Mouse (Mus musculus): ENCODE data around the gene Spcs1. TPM values are rescaled to one million over a fixed set of nuclear protein-coding genes. Genes with fewer than 3 reads are reported as not detected.

The Spcs1 gene
- total and polyA plus RNA-seq, 3 experiments: 150 to 344 (median 181) TPM

DNA sequence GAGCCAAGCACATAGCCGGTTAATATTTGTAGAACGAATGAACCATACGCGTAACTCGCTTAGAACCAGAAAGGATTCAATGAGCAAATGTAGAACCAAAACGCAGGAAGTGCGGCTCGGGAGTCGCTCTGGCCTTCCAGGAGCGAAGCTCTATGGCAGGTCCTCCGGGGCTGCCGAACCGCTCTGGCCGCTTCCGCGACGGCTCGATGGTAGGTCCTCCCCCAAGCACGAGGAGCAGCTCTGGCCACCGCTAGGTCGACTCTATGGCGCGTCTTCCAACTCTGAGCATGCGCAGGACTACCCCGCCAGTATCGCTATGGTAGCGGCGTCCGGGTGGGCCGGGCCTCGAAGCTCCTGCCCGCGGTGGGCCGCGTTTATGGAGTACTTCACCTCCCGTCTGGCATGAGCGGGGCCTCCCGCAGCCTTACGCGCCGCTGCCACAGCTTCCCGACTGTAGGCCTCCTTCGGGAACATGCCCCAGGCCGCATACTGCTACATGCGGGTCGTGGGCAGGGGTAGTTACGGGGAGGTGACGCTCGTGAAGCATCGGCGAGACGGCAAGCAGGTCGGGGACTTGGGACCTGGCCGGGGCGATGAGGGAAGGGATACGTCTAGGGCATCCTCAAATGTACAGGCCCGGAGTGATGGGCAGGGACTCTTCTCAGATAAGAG is 50.2 kb downstream of the Spcs1 start, which contains the start of gene Nek4 (continued):
- 0 out of 2 replicates have a peak, but pooled peaks have one; percentile 19 for TF ChIP-seq ZNF384 (IDR thresholded peaks at IDR 0.05; ENCODE audit: low read depth, low read length)
- peak; percentile 75 for TF ChIP-seq IRF4 (IDR thresholded peaks at IDR 0.05; ENCODE audit: low read depth, low read length)
- peak; percentile 75 for TF ChIP-seq NELFE (IDR thresholded peaks at IDR 0.05; ENCODE audit: low read depth, low read length)
- peak; percentile 91 for TF ChIP-seq TBP (conservative IDR thresholded peaks at IDR 0.05; ENCODE audit: low read depth, low read length)
- peak; percentile 76 for TF ChIP-seq MEF2A (IDR thresholded peaks at IDR 0.05; ENCODE audit: borderline replicate concordance, low read depth, low read length)
- TF ChIP-seq POLR2A (IDR thresholded peaks at IDR 0.05; ENCODE audit: low read depth, low read length): peak; percentile 88
- TF ChIP-seq E2F4 (IDR thresholded peaks at IDR 0.05; ENCODE audit: insufficient replicate concordance, low read depth, low read length): no peak; the same call in 1 of the 2 replicates
- no peak for TF ChIP-seq CTCF (conservative IDR thresholded peaks at IDR 0.05 in 1 of 2, IDR thresholded peaks at IDR 0.05 in 1 of 2; ENCODE audit: low read depth in 2 of 2, low read length in 2 of 2)
- no peak for TF ChIP-seq ZKSCAN1 (IDR thresholded peaks at IDR 0.05; ENCODE audit: borderline replicate concordance, low read depth, low read length)
- TF ChIP-seq JUND (conservative IDR thresholded peaks at IDR 0.05; ENCODE audit: low read depth, low read length): no peak
- no peak for TF ChIP-seq EP300 (IDR thresholded peaks at IDR 0.05; ENCODE audit: low read length)
- TF ChIP-seq KAT2A (IDR thresholded peaks at IDR 0.05; ENCODE audit: insufficient replicate concordance, low read length): peak; percentile 79; the same call in 1 of the 2 replicates
- TF ChIP-seq MYC (IDR thresholded peaks at IDR 0.05; ENCODE audit: low read depth, low read length): peak; percentile 93
- TF ChIP-seq ELF1 (IDR thresholded peaks at IDR 0.05; ENCODE audit: low read depth, low read length): peak; percentile 94
- TF ChIP-seq ETS1 (conservative IDR thresholded peaks at IDR 0.05; ENCODE audit: low read depth, low read length): peak; percentile 49
- no peak for TF ChIP-seq PAX5 (IDR thresholded peaks at IDR 0.05; ENCODE audit: low read length)

DNA sequence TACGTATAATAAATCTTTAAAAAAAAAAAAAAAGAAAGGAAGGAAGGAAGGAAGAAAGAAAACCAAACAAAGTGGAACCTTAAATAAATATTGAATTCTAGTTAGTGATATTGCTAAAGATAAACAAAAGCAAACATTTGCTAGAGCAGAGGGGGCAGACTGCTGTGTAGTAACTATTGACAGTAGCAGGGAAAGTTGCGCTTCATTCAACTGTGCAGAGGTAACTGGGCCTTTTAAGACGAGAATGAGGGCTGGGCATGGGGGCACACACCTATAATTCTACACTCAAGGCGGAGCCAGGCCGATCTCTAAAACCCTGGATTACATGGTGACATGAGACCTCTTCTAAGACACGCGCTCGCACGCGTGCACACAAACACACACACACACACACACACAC is 51.5 kb downstream of the Spcs1 start:
- H3K9me3 ChIP-seq (replicated peaks; ENCODE audit: low read length): no peaks in the 10 kb centered on the region
- no peak for DNase-seq (ENCODE audit: extremely low read depth)
- H3K79me2 ChIP-seq (replicated peaks; ENCODE audit: control insufficient read depth, extremely low read depth, insufficient read depth, poor library complexity, severe bottlenecking): no peaks in the 10 kb centered on the region; the same call in 1 of the 2 replicates
- H3K27me3 ChIP-seq (replicated peaks): no peaks in the 10 kb centered on the region
- H3K4me3 ChIP-seq (replicated peaks in 1 of 3; ENCODE audit: low read depth in 2 of 3, low read length in 2 of 3, poor library complexity in 1 of 3): no peak overlapping the region
- dilution Hi-C loops (cut with MboI; ENCODE audit: extremely low pct_ligation_motif_present, extremely low pct_unique_long_range_greater_than_20kb, low sequenced_read_pairs) (no loop called here), in situ Hi-C loops (cut with MboI; ENCODE audit: low pct_ligation_motif_present, low pct_unique_long_range_greater_than_20kb, low sequenced_read_pairs) (no loop called here)
- peaks cover 11 to 32% of the 10 kb centered on the region in 2 experiments; a peak in 3 of 4 replicates for H3K4me1 ChIP-seq (ENCODE audit: control insufficient read depth in 1 of 2, insufficient read depth in 2 of 2)
- no peak overlapping the region for H3K9ac ChIP-seq (ENCODE audit: insufficient read depth, low read depth)
- no peak overlapping the region for H3K27ac ChIP-seq (ENCODE audit: insufficient read depth, low read depth)
- no peak for TF ChIP-seq EP300 (IDR thresholded peaks at IDR 0.05; ENCODE audit: low read length)
- TF ChIP-seq ZNF384 (IDR thresholded peaks at IDR 0.05; ENCODE audit: low read depth, low read length): peak; percentile 41
- H3K4me2 ChIP-seq (ENCODE audit: insufficient read depth, low read depth, poor library complexity, severe bottlenecking): no peak overlapping the region
- peaks cover 8 to 14% of the 10 kb centered on the region in 2 experiments for H3K36me3 ChIP-seq (replicated peaks in 1 of 2; ENCODE audit: control insufficient read depth in 1 of 2, insufficient read depth in 1 of 2, low read length in 1 of 2)

Other genes with a start within 250 kb of the Spcs1 start
- 15.7 and 19.4 TPM in 2 replicates for gene Tmem110, start 176.1 kb downstream of the Spcs1 start, total RNA-seq (2012; rRNA removed)
- 10.3 and 10.4 TPM in 2 replicates for gene Tmem110, start 176.1 kb downstream of the Spcs1 start, total RNA-seq (2014; rRNA removed)
- 25.1 and 26.2 TPM in 2 replicates for gene Tmem110, start 176.1 kb downstream of the Spcs1 start, polyA plus RNA-seq (2012; ENCODE audit: insufficient read length, low read depth)
- gene Mustn1, start 122.5 kb downstream of the Spcs1 start, total RNA-seq (2012; rRNA removed): 0.29 and 0.30 TPM in 2 replicates
- 0.19 TPM in 1 of 2 replicates, not detected in the other for gene Mustn1, start 122.5 kb downstream of the Spcs1 start, total RNA-seq (2014; rRNA removed)
- gene Mustn1, start 122.5 kb downstream of the Spcs1 start, polyA plus RNA-seq (2012; ENCODE audit: insufficient read length, low read depth): 0.33 and 0.44 TPM in 2 replicates
- gene Itih4, start 115.2 kb downstream of the Spcs1 start, total RNA-seq (2012; rRNA removed): not detected in 2 replicates
- not detected in 2 replicates for gene Itih4, start 115.2 kb downstream of the Spcs1 start, total RNA-seq (2014; rRNA removed)
- not detected in 2 replicates for gene Itih4, start 115.2 kb downstream of the Spcs1 start, polyA plus RNA-seq (2012; ENCODE audit: insufficient read length, low read depth)
- not detected in 2 replicates for gene Itih3, start 77.9 kb downstream of the Spcs1 start, total RNA-seq (2012; rRNA removed)
- not detected in 2 replicates for gene Itih3, start 77.9 kb downstream of the Spcs1 start, total RNA-seq (2014; rRNA removed)
- not detected in 2 replicates for gene Itih3, start 77.9 kb downstream of the Spcs1 start, polyA plus RNA-seq (2012; ENCODE audit: insufficient read length, low read depth)
- gene Itih1, start 58.4 kb downstream of the Spcs1 start, total RNA-seq (2012; rRNA removed): 0.04 TPM in 1 of 2 replicates, not detected in the other
- gene Itih1, start 58.4 kb downstream of the Spcs1 start, total RNA-seq (2014; rRNA removed): not detected in 2 replicates
- gene Itih1, start 58.4 kb downstream of the Spcs1 start, polyA plus RNA-seq (2012; ENCODE audit: insufficient read length, low read depth): not detected in 2 replicates
- gene Nek4, start 50.3 kb downstream of the Spcs1 start, total RNA-seq (2012; rRNA removed): 15.5 and 17.4 TPM in 2 replicates
- 17.1 and 17.5 TPM in 2 replicates for gene Nek4, start 50.3 kb downstream of the Spcs1 start, total RNA-seq (2014; rRNA removed)
- 17.6 and 18.3 TPM in 2 replicates for gene Nek4, start 50.3 kb downstream of the Spcs1 start, polyA plus RNA-seq (2012; ENCODE audit: insufficient read length, low read depth)
- gene Glt8d1, start 272 bp downstream of the Spcs1 start, total RNA-seq (2012; rRNA removed): 12.6 and 13.8 TPM in 2 replicates
- 22.5 and 24.9 TPM in 2 replicates for gene Glt8d1, start 272 bp downstream of the Spcs1 start, total RNA-seq (2014; rRNA removed)
- gene Glt8d1, start 272 bp downstream of the Spcs1 start, polyA plus RNA-seq (2012; ENCODE audit: insufficient read length, low read depth): 11.1 and 11.7 TPM in 2 replicates
- 20.4 and 25.6 TPM in 2 replicates for gene Pbrm1, start 17.5 kb upstream of the Spcs1 start, total RNA-seq (2012; rRNA removed)
- 22.6 and 24.6 TPM in 2 replicates for gene Pbrm1, start 17.5 kb upstream of the Spcs1 start, total RNA-seq (2014; rRNA removed)
- gene Pbrm1, start 17.5 kb upstream of the Spcs1 start, polyA plus RNA-seq (2012; ENCODE audit: insufficient read length, low read depth): 22.5 and 28.8 TPM in 2 replicates
- 136 and 207 TPM in 2 replicates for gene Gnl3, start 17.5 kb upstream of the Spcs1 start, total RNA-seq (2012; rRNA removed)
- 321 and 385 TPM in 2 replicates for gene Gnl3, start 17.5 kb upstream of the Spcs1 start, total RNA-seq (2014; rRNA removed)
- gene Gnl3, start 17.5 kb upstream of the Spcs1 start, polyA plus RNA-seq (2012; ENCODE audit: insufficient read length, low read depth): 364 and 365 TPM in 2 replicates
- 38.0 and 45.8 TPM in 2 replicates for gene Smim4, start 127.3 kb upstream of the Spcs1 start, total RNA-seq (2012; rRNA removed)
- 13.5 and 19.1 TPM in 2 replicates for gene Smim4, start 127.3 kb upstream of the Spcs1 start, total RNA-seq (2014; rRNA removed)
- 24.0 and 26.1 TPM in 2 replicates for gene Smim4, start 127.3 kb upstream of the Spcs1 start, polyA plus RNA-seq (2012; ENCODE audit: insufficient read length, low read depth)
- gene Nt5dc2, start 129.4 kb upstream of the Spcs1 start, total RNA-seq (2012; rRNA removed): 41.6 and 52.5 TPM in 2 replicates
- gene Nt5dc2, start 129.4 kb upstream of the Spcs1 start, total RNA-seq (2014; rRNA removed): 2.9 and 4.0 TPM in 2 replicates
- gene Nt5dc2, start 129.4 kb upstream of the Spcs1 start, polyA plus RNA-seq (2012; ENCODE audit: insufficient read length, low read depth): 3.3 and 5.7 TPM in 2 replicates
- 3.9 and 4.4 TPM in 2 replicates for gene Stab1, start 167.0 kb upstream of the Spcs1 start, total RNA-seq (2012; rRNA removed)
- gene Stab1, start 167.0 kb upstream of the Spcs1 start, total RNA-seq (2014; rRNA removed): 4.6 and 5.8 TPM in 2 replicates
- gene Stab1, start 167.0 kb upstream of the Spcs1 start, polyA plus RNA-seq (2012; ENCODE audit: insufficient read length, low read depth): 11.2 TPM in 2 replicates
- gene Tnnc1, start 206.6 kb upstream of the Spcs1 start, total RNA-seq (2012; rRNA removed): 0.25 and 0.29 TPM in 2 replicates
- 0.63 and 0.86 TPM in 2 replicates for gene Tnnc1, start 206.6 kb upstream of the Spcs1 start, total RNA-seq (2014; rRNA removed)
- gene Tnnc1, start 206.6 kb upstream of the Spcs1 start, polyA plus RNA-seq (2012; ENCODE audit: insufficient read length, low read depth): 0.66 and 1.0 TPM in 2 replicates
- gene Nisch, start 215.3 kb upstream of the Spcs1 start, total RNA-seq (2012; rRNA removed): 76.1 and 85.2 TPM in 2 replicates
- 43.1 and 46.3 TPM in 2 replicates for gene Nisch, start 215.3 kb upstream of the Spcs1 start, total RNA-seq (2014; rRNA removed)
- 149 and 180 TPM in 2 replicates for gene Nisch, start 215.3 kb upstream of the Spcs1 start, polyA plus RNA-seq (2012; ENCODE audit: insufficient read length, low read depth)
- 1.0 and 1.1 TPM in 2 replicates for gene Sema3g, start 216.2 kb upstream of the Spcs1 start, total RNA-seq (2012; rRNA removed)
- gene Sema3g, start 216.2 kb upstream of the Spcs1 start, total RNA-seq (2014; rRNA removed): 0.36 and 0.47 TPM in 2 replicates
- 0.93 and 0.94 TPM in 2 replicates for gene Sema3g, start 216.2 kb upstream of the Spcs1 start, polyA plus RNA-seq (2012; ENCODE audit: insufficient read length, low read depth)
- 11.1 and 13.9 TPM in 2 replicates for gene Phf7, start 249.6 kb upstream of the Spcs1 start, total RNA-seq (2012; rRNA removed)
- 13.5 and 14.3 TPM in 2 replicates for gene Phf7, start 249.6 kb upstream of the Spcs1 start, total RNA-seq (2014; rRNA removed)
- 10.0 and 12.5 TPM in 2 replicates for gene Phf7, start 249.6 kb upstream of the Spcs1 start, polyA plus RNA-seq (2012; ENCODE audit: insufficient read length, low read depth)
- 56.6 and 58.0 TPM in 2 replicates for gene Bap1, start 249.8 kb upstream of the Spcs1 start, total RNA-seq (2012; rRNA removed)
- 61.8 and 62.0 TPM in 2 replicates for gene Bap1, start 249.8 kb upstream of the Spcs1 start, total RNA-seq (2014; rRNA removed)
- 87.7 and 100 TPM in 2 replicates for gene Bap1, start 249.8 kb upstream of the Spcs1 start, polyA plus RNA-seq (2012; ENCODE audit: insufficient read length, low read depth)

Measured in CH12.LX (cell line).